Mouse (Mus musculus) brain, embryonic 14.5 days (tissue): ENCODE data around the gene Farsb. TPM values are rescaled to one million over a fixed set of nuclear protein-coding genes. Genes with fewer than 3 reads are reported as not detected.
A peak's percentile ranks its signal among the peaks of the same experiment; 100 is the strongest.
"Not testable (repeated sequence)": the region's sequence is repeated elsewhere in the genome, so short reads cannot be mapped to it uniquely, and the experiment has no call there.

Source experiments
- DNase-seq: peaks from one replicate; pipeline ENCODE4 v3.0.0-alpha.2; 2011; ENCODE audit warnings: low read depth
- CTCF ChIP-seq: fragments of 200-500 bp; IDR thresholded peaks from 2 replicates; pipeline ENCODE4 v1.5.1; 2012; ENCODE audit warnings: inconsistent platforms, mild to moderate bottlenecking, moderate library complexity, borderline replicate concordance; ENCODE audit not compliant: insufficient read depth, insufficient read length; ENCODE audit errors: extremely low read depth
- POLR2A ChIP-seq: fragments of 200-500 bp; IDR thresholded peaks from 2 replicates; pipeline ENCODE4 v1.6.1; 2012; ENCODE audit warnings: mild to moderate bottlenecking, inconsistent platforms, borderline replicate concordance; ENCODE audit not compliant: poor library complexity, insufficient read depth, insufficient read length, severe bottlenecking; ENCODE audit errors: extremely low read depth
- polyA plus RNA-seq: library from polyadenylated mRNA; depleted of rRNA; stranded (reverse); fragments of >200 nt; gene quantifications from 2 replicates; pipeline ENCODE4 v1.2.3, GENCODE M21; 2012

Gene Farsb
- polyA plus RNA-seq, 1 experiment: 66.6 TPM

- peak; percentile 68 for DNase-seq
- TF ChIP-seq CTCF (peak; percentile 91), POLR2A (no peak)
Measured at GRCm38 (mm10) chr1:78525189-78525886, 36.6 kb upstream of the Farsb start.

- TF ChIP-seq POLR2A (no peak), CTCF (no peak)
- DNase-seq: no peak
Measured at GRCm38 (mm10) chr1:78518907-78519306, 30.2 kb upstream of the Farsb start.

- TF ChIP-seq POLR2A: no peak
- TF ChIP-seq CTCF: no peak
- DNase-seq: no peak
Measured at GRCm38 (mm10) chr1:78512756-78513155, 24.1 kb upstream of the Farsb start.

- DNase-seq: peak; percentile 49
- no peak for TF ChIP-seq POLR2A
- no peak for TF ChIP-seq CTCF
Measured at GRCm38 (mm10) chr1:78511621-78512160, 23.0 kb upstream of the Farsb start, which contains the start of gene BC035947. BC035947 (minus strand) TSS chr1:78512158.

- TF ChIP-seq CTCF: no peak
- no peak for TF ChIP-seq POLR2A
- no peak for DNase-seq
Measured at GRCm38 (mm10) chr1:78510862-78511261, 22.2 kb upstream of the Farsb start, which contains the start of gene Mogat1. Mogat1 (plus strand) TSS chr1:78510991.

- no peak for TF ChIP-seq POLR2A
- no peak for TF ChIP-seq CTCF
- no peak for DNase-seq
Measured at GRCm38 (mm10) chr1:78507137-78507536, 18.4 kb upstream of the Farsb start.

- DNase-seq: no peak
- no peak for TF ChIP-seq POLR2A
- TF ChIP-seq CTCF: no peak
Measured at GRCm38 (mm10) chr1:78502527-78502926, 13.8 kb upstream of the Farsb start.

- DNase-seq: not testable (repeated sequence)
Measured at GRCm38 (mm10) chr1:78501856-78502255, 13.2 kb upstream of the Farsb start.

GRCm38 (mm10) chr1:78501036-78501435, 12.3 kb upstream of the Farsb start:
- no peak for TF ChIP-seq POLR2A
- no peak for TF ChIP-seq CTCF
- no peak for DNase-seq

GRCm38 (mm10) chr1:78490143-78490542, 1.4 kb upstream of the Farsb start:
- DNase-seq: no peak
- no peak for TF ChIP-seq POLR2A
- TF ChIP-seq CTCF: no peak

- TF ChIP-seq CTCF (no peak), POLR2A (no peak)
- no peak for DNase-seq
Measured at GRCm38 (mm10) chr1:78488427-78488751, 308 bp downstream of the Farsb start.

GRCm38 (mm10) chr1:78484361-78484760, 4.3 kb downstream of the Farsb start:
- no peak for TF ChIP-seq POLR2A
- TF ChIP-seq CTCF: no peak
- no peak for DNase-seq

- no peak for TF ChIP-seq CTCF
- TF ChIP-seq POLR2A: no peak
- no peak for DNase-seq
Measured at GRCm38 (mm10) chr1:78483430-78483829, 5.3 kb downstream of the Farsb start.

GRCm38 (mm10) chr1:78472441-78472840, 16.3 kb downstream of the Farsb start:
- no peak for TF ChIP-seq POLR2A
- TF ChIP-seq CTCF: no peak
- DNase-seq: no peak
